Mouse (Mus musculus) hindbrain, embryonic 12.5 days (tissue): ENCODE data around the gene Mrpl21. TPM values are rescaled to one million over a fixed set of nuclear protein-coding genes. Genes with fewer than 3 reads are reported as not detected.

Experiments
- ATAC-seq: fragments of 200-750 bp; cut with Nextera tagmentation; 2 replicates; pipeline ENCODE4 v1.8.0; 2017; ENCODE audit warnings: moderate TSS enrichment; ENCODE audit not compliant: low FRiP score
- H3K27ac ChIP-seq: fragments of 300-500 bp; sonication (generic); 2 replicates; pipeline ENCODE4 v1.5.1; 2016; ENCODE audit warnings: mild to moderate bottlenecking
- H3K27me3 ChIP-seq: fragments of 300-500 bp; sonication (generic); 2 replicates; pipeline ENCODE4 v1.6.1; 2016; ENCODE audit warnings: mild to moderate bottlenecking
- H3K36me3 ChIP-seq: fragments of 300-500 bp; sonication (generic); 2 replicates; pipeline ENCODE4 v1.6.1; 2016; ENCODE audit warnings: mild to moderate bottlenecking
- H3K4me1 ChIP-seq: fragments of 300-500 bp; sonication (generic); 2 replicates; pipeline ENCODE4 v1.6.1; 2016
- H3K4me2 ChIP-seq: fragments of 300-500 bp; sonication (generic); replicated peaks from 2 replicates; pipeline ENCODE4 v1.6.1; 2016; ENCODE audit warnings: mild to moderate bottlenecking
- H3K4me3 ChIP-seq: fragments of 300-500 bp; sonication (generic); 2 replicates; pipeline ENCODE4 v1.5.1; 2016; ENCODE audit warnings: mild to moderate bottlenecking
- H3K9ac ChIP-seq: fragments of 300-500 bp; sonication (generic); 2 replicates; pipeline ENCODE4 v1.6.1; 2016; ENCODE audit warnings: mild to moderate bottlenecking, moderate library complexity
- H3K9me3 ChIP-seq: fragments of 300-500 bp; sonication (generic); replicated peaks from 2 replicates; pipeline ENCODE4 v1.6.1; 2016; ENCODE audit warnings: mild to moderate bottlenecking
- WGBS: fragments of 180-500 bp; shearing (Covaris S2); methylation state at CpG from one replicate; pipeline ENCODE4 v1.1.7; 2016; 5-methylcytosine and 5-hydroxymethylcytosine counted together
- polyA plus RNA-seq: library from polyadenylated mRNA; unstranded; fragments of >200 nt; fragmentation: Nextera tagmentation; extraction: Ambion mirVana; gene quantifications from 2 replicates; pipeline ENCODE4 v1.2.1, GENCODE M21; 2016

Mrpl21 gene
- polyA plus RNA-seq, 1 experiment from 2014 or later: 114 TPM

GRCm38 (mm10) chr19:3319341-3319740 is 36.6 kb downstream of the Mrpl21 start:
- Histone ChIP-seq H3K4me3 (no peak overlapping the region), H3K27me3 (peaks cover 45% of the 10 kb centered on the region), H3K4me1 (peaks cover 20% of the 10 kb centered on the region), H3K36me3 (no peaks in the 10 kb centered on the region), H3K27ac (no peak overlapping the region), H3K4me2 (no peak overlapping the region), H3K9me3 (no peaks in the 10 kb centered on the region), H3K9ac (no peak overlapping the region)
- no peak for ATAC-seq
- 79% methylated on average over 2 of the region's 2 CpGs for WGBS

- H3K9ac ChIP-seq: no peak overlapping the region
- no peaks in the 10 kb centered on the region for H3K9me3 ChIP-seq
- H3K27me3 ChIP-seq: peaks cover 48% of the 10 kb centered on the region
- peaks cover 23% of the 10 kb centered on the region for H3K4me1 ChIP-seq
- no peaks in the 10 kb centered on the region for H3K36me3 ChIP-seq
- WGBS: 84% methylated on average over 7 of the region's 7 CpGs
- H3K4me3 ChIP-seq: no peak overlapping the region
- H3K4me2 ChIP-seq: no peak overlapping the region
- no peak for ATAC-seq
- no peak overlapping the region for H3K27ac ChIP-seq
Observed at GRCm38 (mm10) chr19:3320086-3320485, 37.4 kb downstream of the Mrpl21 start.

GRCm38 (mm10) chr19:3320801-3321200 is 38.1 kb downstream of the Mrpl21 start:
- Histone ChIP-seq H3K4me3 (no peak overlapping the region), H3K27me3 (peaks cover 48% of the 10 kb centered on the region), H3K36me3 (no peaks in the 10 kb centered on the region), H3K9me3 (no peaks in the 10 kb centered on the region), H3K9ac (no peak overlapping the region), H3K4me1 (peaks cover 25% of the 10 kb centered on the region), H3K27ac (no peak overlapping the region), H3K4me2 (no peak overlapping the region)
- 74% methylated on average over 3 of the region's 3 CpGs for WGBS
- ATAC-seq: no peak

DNA sequence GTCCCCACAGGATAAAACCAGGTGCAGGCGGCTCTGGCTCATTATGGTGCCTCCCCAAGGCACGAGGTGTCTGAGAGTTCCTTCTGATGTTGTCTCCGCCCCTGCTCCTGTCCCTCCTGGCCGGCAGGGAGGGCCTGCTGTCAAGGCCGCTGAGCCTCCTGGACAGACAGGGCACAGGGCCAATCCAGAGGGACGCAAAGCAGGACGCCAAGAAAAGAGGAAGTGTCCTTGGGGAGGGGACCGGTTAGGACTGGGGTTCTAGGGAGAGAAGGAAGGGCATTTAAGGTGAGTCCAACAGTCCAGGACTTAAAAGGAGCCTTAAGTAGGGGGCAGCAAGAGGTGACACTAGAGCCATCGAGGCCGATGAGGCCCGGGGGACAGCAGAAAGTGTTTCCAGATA is 38.9 kb downstream of the Mrpl21 start:
- Histone ChIP-seq H3K9me3 (no peaks in the 10 kb centered on the region), H3K4me3 (no peak overlapping the region), H3K4me2 (peak overlapping the region; percentile 76; the same call in 1 of the 2 replicates), H3K9ac (no peak overlapping the region), H3K36me3 (no peaks in the 10 kb centered on the region), H3K4me1 (peaks cover 29% of the 10 kb centered on the region), H3K27ac (no peak overlapping the region), H3K27me3 (peaks cover 50% of the 10 kb centered on the region)
- 5% methylated on average over 11 of the region's 11 CpGs for WGBS
- no peak for ATAC-seq

- Histone ChIP-seq H3K4me2 (peak within 1 kb of the TSS; percentile 76), H3K36me3 (no peaks in the 10 kb centered on the region), H3K27ac (no peak within 1 kb of the TSS), H3K4me1 (peaks cover 29% of the 10 kb centered on the region), H3K27me3 (peaks cover 54% of the 10 kb centered on the region), H3K9ac (peak within 1 kb of the TSS; percentile 45), H3K4me3 (peak within 1 kb of the TSS; percentile 56), H3K9me3 (no peaks in the 10 kb centered on the region)
- ATAC-seq: no peak
- 5% methylated on average over 26 of the region's 26 CpGs for WGBS
Observed at GRCm38 (mm10) chr19:3322261-3322969, 39.7 kb downstream of the Mrpl21 start, which contains the start of gene Cpt1a. Gene Cpt1a (plus strand): TSS chr19:3322334.

- H3K9ac ChIP-seq: peak overlapping the region; percentile 45
- H3K4me1 ChIP-seq: peaks cover 29% of the 10 kb centered on the region
- no peak overlapping the region for H3K27ac ChIP-seq
- ATAC-seq: peak; percentile 70
- H3K4me3 ChIP-seq: peak overlapping the region; percentile 56
- peaks cover 54% of the 10 kb centered on the region for H3K27me3 ChIP-seq
- H3K9me3 ChIP-seq: no peaks in the 10 kb centered on the region
- H3K36me3 ChIP-seq: no peaks in the 10 kb centered on the region
- H3K4me2 ChIP-seq: peak overlapping the region; percentile 76
- WGBS: under 1% methylated on average over 46 of the region's 47 CpGs
Observed at GRCm38 (mm10) chr19:3323201-3323621, 40.5 kb downstream of the Mrpl21 start.

GRCm38 (mm10) chr19:3323753-3324270 is 41.1 kb downstream of the Mrpl21 start:
- Histone ChIP-seq H3K36me3 (no peaks in the 10 kb centered on the region), H3K4me1 (peaks cover 29% of the 10 kb centered on the region), H3K27ac (no peak overlapping the region), H3K4me3 (peak overlapping the region; percentile 56), H3K27me3 (peaks cover 54% of the 10 kb centered on the region), H3K9me3 (no peaks in the 10 kb centered on the region), H3K9ac (peak overlapping the region; percentile 45), H3K4me2 (peak overlapping the region; percentile 76)
- under 1% methylated on average over 34 of the region's 34 CpGs for WGBS
- ATAC-seq: peak; percentile 26

- H3K9ac ChIP-seq: no peak overlapping the region
- peak overlapping the region; percentile 56 for H3K4me3 ChIP-seq
- no peaks in the 10 kb centered on the region for H3K9me3 ChIP-seq
- no peak for ATAC-seq
- peak overlapping the region; percentile 76 for H3K4me2 ChIP-seq
- H3K36me3 ChIP-seq: no peaks in the 10 kb centered on the region
- peaks cover 53% of the 10 kb centered on the region for H3K27me3 ChIP-seq
- WGBS: 2% methylated on average over 17 of the region's 17 CpGs
- no peak overlapping the region for H3K27ac ChIP-seq
- H3K4me1 ChIP-seq: peaks cover 29% of the 10 kb centered on the region
Observed at GRCm38 (mm10) chr19:3324271-3324811, 41.6 kb downstream of the Mrpl21 start.

GRCm38 (mm10) chr19:3324931-3325711 is 42.4 kb downstream of the Mrpl21 start:
- Histone ChIP-seq H3K9me3 (no peaks in the 10 kb centered on the region), H3K36me3 (no peaks in the 10 kb centered on the region), H3K27ac (peak overlapping the region; percentile 86), H3K27me3 (peaks cover 46% of the 10 kb centered on the region), H3K4me3 (peak overlapping the region; percentile 56), H3K9ac (peak overlapping the region; percentile 57), H3K4me1 (peaks cover 29% of the 10 kb centered on the region), H3K4me2 (peak overlapping the region; percentile 76)
- peak; percentile 76 for ATAC-seq
- 1% methylated on average over 59 of the region's 59 CpGs for WGBS

- Histone ChIP-seq H3K4me2 (peak overlapping the region; percentile 76), H3K9me3 (no peaks in the 10 kb centered on the region), H3K9ac (peak overlapping the region; percentile 57; the same call in 1 of the 2 replicates), H3K4me3 (peak overlapping the region; percentile 56), H3K36me3 (no peaks in the 10 kb centered on the region), H3K4me1 (peaks cover 29% of the 10 kb centered on the region), H3K27me3 (peaks cover 41% of the 10 kb centered on the region), H3K27ac (peak overlapping the region; percentile 86)
- WGBS: 46% methylated on average over 15 of the region's 15 CpGs
- 0 out of 2 replicates have a peak, but pooled peaks have one; percentile 18 for ATAC-seq
Observed at GRCm38 (mm10) chr19:3325771-3326478, 43.2 kb downstream of the Mrpl21 start.

DNA sequence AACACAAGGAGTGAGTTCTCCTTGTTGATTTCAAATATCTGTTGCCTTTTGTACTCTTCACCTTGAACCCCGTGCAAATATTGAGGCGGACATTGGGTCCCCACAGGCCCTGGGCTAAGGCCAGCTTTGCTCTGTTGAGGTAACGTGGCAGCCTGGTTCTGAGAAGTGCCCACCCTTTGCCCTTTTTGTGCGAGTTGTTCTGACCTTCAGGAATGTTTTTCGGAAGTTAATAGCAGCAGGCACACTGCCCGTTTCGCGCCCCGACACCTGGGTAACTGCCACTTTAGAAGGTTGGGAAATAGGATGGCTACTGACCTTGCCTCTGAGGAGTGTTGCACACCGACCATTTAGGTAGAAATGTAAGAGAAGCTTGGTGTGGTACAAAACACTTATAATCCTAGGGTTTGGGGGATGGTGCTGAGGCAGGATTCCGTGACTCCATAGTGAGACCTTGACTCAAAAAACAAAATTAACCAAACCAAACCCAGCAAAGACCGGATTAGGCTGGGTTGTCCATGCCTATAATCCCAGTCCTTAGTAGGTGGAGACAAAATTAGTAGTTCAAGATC is 43.9 kb downstream of the Mrpl21 start:
- H3K4me2 ChIP-seq: no peak overlapping the region
- no peaks in the 10 kb centered on the region for H3K36me3 ChIP-seq
- no peak overlapping the region for H3K9ac ChIP-seq
- H3K9me3 ChIP-seq: no peaks in the 10 kb centered on the region
- H3K4me3 ChIP-seq: no peak overlapping the region
- WGBS: 84% methylated on average over 12 of the region's 12 CpGs
- no peak overlapping the region for H3K27ac ChIP-seq
- no peak for ATAC-seq
- H3K27me3 ChIP-seq: peaks cover 36% of the 10 kb centered on the region
- H3K4me1 ChIP-seq: peaks cover 29% of the 10 kb centered on the region
